Mouse (Mus musculus) urinary bladder, postnatal 25 days (tissue): ENCODE data around the gene Ulk4.
"Not testable (repeated sequence)": the region's sequence is repeated elsewhere in the genome, so short reads cannot be mapped to it uniquely, and the experiment has no call there.

Source experiments
- DNase-seq: peaks from one replicate; pipeline ENCODE4 v3.0.0; 2022; ENCODE audit warnings: low spot score

The Ulk4 gene

GRCm38 (mm10) chr9:121250854-121251253 lies 26.1 kb downstream of the Ulk4 start:
- DNase-seq = peak; percentile 1

DNA sequence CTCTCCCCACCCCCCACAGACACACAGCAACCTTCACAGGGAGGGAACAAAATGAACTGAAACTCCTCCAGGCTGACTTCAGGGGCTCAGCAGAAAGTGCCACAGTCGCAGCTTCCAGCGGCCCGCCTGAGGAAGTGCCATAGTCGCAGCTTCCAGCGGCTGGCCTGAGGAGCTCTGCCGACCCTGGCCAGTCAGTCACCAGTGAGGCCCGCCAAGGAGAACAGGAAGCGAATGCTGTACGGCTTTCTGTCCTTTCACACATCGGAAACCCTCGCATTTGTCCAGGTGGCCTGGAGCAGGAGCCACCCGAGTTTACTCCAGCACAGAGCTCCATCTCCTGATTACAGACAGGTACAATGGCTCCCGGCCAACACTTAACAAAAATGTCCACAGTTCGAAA lies 27.2 kb downstream of the Ulk4 start:
- peak; percentile 2 for DNase-seq

DNA sequence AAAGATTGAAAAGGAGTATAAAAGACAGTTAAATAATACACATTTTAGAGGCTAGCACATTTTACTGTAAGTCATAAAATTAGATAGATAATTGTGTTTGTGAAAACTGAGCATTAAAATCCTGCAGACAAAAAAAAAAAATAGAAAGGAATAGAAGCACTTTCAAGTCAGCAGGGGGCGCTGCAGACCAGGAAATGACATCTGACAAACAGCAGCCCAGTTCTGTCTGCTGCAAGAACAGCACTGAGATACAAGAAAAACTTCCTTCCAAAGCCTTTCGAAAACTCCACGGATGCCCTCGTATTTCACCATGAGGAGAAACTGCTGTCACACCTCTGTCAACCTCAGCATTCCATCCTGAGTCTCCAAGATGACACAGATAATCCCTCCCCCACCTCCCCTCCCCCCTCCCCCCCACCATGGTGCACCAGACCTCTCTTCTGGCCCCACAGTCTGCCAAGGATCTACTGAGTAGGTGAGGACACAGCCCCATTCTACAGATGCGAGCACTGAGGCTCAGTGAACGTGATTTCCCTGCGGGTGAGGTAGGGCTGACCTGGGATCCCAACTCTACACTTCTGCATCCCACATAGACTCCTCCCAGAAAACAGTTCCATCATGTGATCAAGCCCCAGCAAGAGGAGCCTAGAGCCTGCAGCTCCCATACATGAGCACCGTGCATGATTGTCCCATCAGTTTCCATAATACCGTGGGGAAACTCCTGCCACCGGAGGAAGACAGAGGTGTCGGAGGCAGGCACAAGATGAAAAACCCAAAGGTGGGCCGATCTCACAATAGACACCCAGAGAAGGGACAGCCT lies 28.8 kb downstream of the Ulk4 start:
- DNase-seq = peak; percentile 83

DNA sequence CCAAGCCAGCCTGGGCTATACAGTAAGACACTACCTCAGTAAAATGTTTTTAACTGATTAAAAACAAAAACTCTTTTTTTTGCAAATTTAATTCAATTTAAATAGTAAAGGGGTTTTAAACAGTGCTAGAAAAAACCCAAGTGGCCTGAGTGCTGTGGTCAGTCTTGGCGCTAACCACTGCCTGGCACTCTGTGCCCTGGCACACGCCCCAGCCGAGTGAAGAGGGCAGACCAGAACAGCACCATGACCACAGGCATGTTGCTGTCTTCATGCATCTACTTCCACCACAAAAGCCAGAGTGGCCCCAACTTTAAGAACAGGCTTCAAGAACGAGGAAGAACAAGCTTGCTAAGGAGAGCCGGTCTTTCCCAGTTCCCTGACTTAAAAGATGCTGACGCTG lies 29.9 kb downstream of the Ulk4 start:
- DNase-seq = peak; percentile 1

- peak; percentile 1 for DNase-seq
Observed at GRCm38 (mm10) chr9:121242331-121242730, 34.7 kb downstream of the Ulk4 start.

DNA sequence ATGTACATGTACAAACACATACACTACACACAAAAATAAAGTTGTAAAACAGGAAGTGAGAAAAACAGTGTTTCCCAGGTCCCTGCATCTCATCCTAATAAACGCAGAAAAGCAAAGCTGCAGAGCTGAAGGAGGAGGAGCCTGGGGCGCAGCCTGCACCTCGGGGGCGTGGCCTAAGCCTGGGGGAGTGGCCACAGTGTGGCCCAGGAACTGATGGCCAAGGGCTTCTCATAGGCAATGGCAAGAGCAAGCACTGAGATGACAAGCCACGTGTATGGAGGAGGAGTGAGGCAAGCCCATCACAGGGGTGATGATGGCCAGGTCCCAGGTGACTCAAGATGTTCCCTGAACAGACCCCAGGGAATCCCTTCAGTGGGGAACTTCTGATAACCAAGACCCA lies 35.2 kb downstream of the Ulk4 start:
- peak; percentile 8 for DNase-seq

GRCm38 (mm10) chr9:121241366-121241765 lies 35.6 kb downstream of the Ulk4 start:
- peak; percentile 1 for DNase-seq

DNA sequence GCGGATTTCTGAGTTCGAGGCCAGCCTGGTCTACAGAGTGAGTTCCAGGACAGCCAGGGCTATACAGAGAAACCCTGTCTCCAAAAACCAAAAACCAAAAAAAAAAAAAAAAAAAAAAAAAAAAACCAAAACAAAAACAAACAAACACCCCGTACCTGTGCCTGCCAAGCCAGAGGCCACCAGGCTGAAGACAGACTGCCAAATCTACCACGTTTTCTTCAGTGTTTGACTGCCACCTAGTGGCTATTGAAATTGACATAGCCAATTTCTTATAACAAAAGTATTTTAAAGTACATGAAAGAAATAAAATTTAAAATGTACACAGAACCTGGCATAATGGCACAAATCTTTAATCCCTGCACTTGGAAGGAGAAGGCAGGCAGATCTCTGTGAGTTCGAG lies 36.8 kb downstream of the Ulk4 start:
- peak; percentile 8 for DNase-seq

DNA sequence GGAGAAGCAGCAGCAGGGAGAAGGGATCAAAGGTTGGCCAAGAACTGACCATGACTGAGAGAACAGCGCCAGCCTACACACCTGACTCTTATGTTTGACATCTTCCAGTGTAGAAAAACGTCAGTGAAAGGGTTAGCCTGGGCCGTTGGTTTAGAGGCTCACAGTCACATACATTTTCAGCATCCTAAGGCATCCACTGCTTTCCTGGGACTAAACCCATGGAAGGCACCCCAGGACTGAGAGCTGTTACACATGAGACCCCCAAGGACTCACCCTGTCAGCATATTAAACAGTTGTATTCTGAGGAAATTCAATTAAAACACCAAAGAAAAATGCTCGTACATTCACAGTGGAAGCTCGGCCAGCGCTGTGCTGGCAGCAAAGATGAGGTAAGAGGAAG lies 37.4 kb downstream of the Ulk4 start:
- peak; percentile 1 for DNase-seq

GRCm38 (mm10) chr9:121218636-121219035 lies 58.4 kb downstream of the Ulk4 start:
- no peak for DNase-seq

- DNase-seq = no peak
Observed at GRCm38 (mm10) chr9:121218230-121218629, 58.8 kb downstream of the Ulk4 start.

- DNase-seq = no peak
Observed at GRCm38 (mm10) chr9:121217742-121218141, 59.3 kb downstream of the Ulk4 start.

DNA sequence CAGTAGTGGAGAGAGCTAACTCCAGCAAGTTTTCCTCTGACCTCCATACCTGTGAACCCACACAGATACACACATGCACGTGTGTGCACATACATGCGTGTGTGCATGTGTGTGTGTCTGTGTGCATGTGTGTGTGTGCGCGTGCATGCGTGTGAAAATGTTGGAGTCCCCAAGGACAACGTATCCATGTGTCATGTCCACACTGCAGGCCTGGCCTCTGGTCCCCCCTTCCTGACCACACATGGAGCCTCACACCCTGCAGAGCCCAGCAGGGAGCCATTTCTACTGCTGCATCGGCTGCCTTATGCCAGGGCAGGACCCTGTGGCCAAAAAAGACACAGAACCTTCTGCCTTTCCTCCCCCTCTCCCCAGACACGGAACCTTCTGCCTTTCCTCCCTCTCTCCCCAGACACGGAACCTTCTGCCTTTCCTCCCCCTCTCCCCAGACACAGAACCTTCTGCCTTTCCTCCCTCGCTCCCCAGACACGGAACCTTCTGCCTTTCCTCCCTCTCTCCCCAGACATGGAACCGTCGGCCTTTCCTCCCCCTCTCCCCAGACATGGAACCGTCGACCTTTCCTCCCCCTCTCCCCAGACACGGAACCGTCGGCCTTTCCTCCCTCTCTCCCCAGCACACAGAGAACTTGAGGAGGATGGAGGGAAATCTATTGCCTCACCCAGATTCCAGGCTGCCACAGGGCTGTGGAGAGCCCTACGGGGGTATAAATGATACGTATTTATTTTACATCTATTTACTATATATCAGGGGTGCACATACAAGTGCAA lies 60.3 kb downstream of the Ulk4 start:
- no peak for DNase-seq

GRCm38 (mm10) chr9:121215349-121216000 lies 61.5 kb downstream of the Ulk4 start:
- peak; percentile 63 for DNase-seq

DNA sequence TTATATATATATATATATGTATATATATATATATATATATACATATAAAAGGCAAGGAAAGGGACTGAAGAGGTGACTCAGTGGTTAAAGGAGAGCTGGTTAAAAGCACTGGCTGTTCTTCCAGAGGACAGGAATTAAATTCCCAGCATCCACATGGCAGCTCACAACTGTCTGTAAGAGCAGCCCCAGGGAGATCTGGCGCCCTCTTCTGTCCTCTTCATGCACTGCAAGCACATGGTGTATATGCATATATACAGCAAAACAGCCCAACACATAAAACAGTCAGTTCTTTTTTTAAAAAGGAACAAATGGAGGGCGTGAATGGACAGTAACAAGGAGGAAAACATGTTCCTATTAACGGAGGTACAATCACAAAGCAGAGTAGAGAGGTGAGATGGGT lies 64.7 kb downstream of the Ulk4 start:
- DNase-seq = no peak

DNA sequence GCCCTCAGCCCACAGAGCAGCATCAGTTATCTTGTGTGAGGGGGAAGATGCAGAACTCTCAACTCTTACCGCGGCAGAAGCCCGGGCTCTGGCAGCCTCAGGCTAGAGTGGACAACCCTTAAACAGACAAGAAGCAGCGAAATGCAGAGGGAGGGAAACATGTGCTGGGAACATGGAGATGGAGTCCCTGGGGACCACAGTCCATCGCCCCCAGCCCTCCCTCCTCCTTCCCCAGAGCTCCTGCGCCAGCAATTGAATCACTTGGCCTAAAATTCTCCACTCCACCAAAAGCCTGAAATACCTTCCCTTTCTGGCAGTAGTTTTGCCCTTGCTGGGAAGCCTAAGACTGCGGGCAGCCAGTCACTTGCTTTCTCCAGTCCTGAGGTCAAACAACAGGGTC lies 72.0 kb downstream of the Ulk4 start:
- no peak for DNase-seq

- DNase-seq = no peak
Observed at GRCm38 (mm10) chr9:121204149-121204800, 72.7 kb downstream of the Ulk4 start.

DNA sequence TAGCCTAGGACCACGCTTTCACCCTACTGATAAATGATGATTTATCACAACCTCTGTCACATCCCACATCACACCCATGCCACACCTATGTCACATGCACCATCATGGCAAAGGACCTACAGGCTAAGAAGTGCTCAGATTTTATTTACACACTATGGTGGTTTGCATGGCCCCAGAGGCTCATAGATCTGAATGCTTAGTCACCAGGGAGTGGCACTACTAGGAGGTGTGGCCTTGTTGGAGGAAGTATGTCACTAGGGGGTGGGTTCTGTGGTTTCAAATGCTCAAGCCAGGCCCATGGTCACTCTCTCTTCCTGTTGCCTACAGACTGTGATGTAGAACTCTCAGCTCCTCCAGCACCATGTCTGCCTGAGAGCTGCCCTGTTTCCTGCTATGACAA lies 73.3 kb downstream of the Ulk4 start:
- no peak for DNase-seq

- not testable (repeated sequence) for DNase-seq
Observed at GRCm38 (mm10) chr9:121199146-121199685, 77.8 kb downstream of the Ulk4 start.

- DNase-seq = no peak
Observed at GRCm38 (mm10) chr9:121196473-121196872, 80.5 kb downstream of the Ulk4 start.

DNA sequence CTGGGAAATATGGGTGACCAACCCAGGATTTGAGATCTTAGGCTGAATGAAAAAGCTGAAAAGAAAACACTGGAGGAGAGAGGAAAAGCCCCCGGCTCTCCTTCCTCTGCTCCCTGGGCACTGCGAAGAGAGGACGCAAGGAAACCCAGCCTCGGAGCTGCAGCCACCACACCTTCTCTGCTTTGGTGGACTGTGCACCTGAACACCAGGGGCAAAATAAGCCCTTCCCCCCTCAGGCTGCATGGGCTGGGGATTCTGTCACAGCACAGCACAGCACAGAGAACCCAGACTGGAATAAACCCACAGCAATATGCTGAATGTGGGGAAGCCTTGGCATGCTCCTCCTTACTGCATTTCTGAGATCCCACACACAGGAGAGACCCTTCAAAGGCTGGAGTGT lies 81.9 kb downstream of the Ulk4 start:
- DNase-seq = no peak
